Mouse (Mus musculus) urinary bladder, postnatal 36 days (tissue): ENCODE measurements around the gene Gm11634.

Source experiments
- DNase-seq, 2 experiments: peaks; one replicate each; pipeline ENCODE4 v3.0.0; 2022; ENCODE audit warnings: low spot score in 2 of 2, mixed read lengths in 1 of 2

Gene Gm11634

GRCm38 (mm10) chr11:101568421-101568820 lies 30.6 kb downstream of the Gm11634 start:
- DNase-seq, result no peak

GRCm38 (mm10) chr11:101562391-101562790 lies 36.7 kb downstream of the Gm11634 start:
- peak; percentile 22 to 38 for DNase-seq

GRCm38 (mm10) chr11:101556954-101557353 lies 42.1 kb downstream of the Gm11634 start:
- no peak for DNase-seq

- DNase-seq, result peak in 1 of 2 experiments; percentile 38
These were observed 42.5 kb downstream of the Gm11634 start for GRCm38 (mm10) chr11:101556541-101556940.

- no peak for DNase-seq
These were observed 45.6 kb downstream of the Gm11634 start for GRCm38 (mm10) chr11:101553354-101553930.

GRCm38 (mm10) chr11:101552476-101553300 lies 46.4 kb downstream of the Gm11634 start:
- peak; percentile 92 to 97 for DNase-seq

GRCm38 (mm10) chr11:101551751-101552475 lies 47.1 kb downstream of the Gm11634 start, which contains the start of the genes Brca1 and Nbr1:
TSS of gene Brca1 (minus strand) at chr11:101551955.
TSS of gene Nbr1 (plus strand) at chr11:101552149.
- DNase-seq, result peak; percentile 84 to 90

GRCm38 (mm10) chr11:101548526-101548925 lies 50.5 kb downstream of the Gm11634 start:
- no peak for DNase-seq

GRCm38 (mm10) chr11:101544132-101544531 lies 54.9 kb downstream of the Gm11634 start:
- no peak for DNase-seq
